Mouse (Mus musculus): ENCODE measurements at regions not wholly inside any gene's neighbourhood (a gene's known extent, or its start where the extent isn't known, plus 50 kb on each side); places are given as distances from the start of the nearest gene placed in this dataset.

GRCm38 (mm10) chr5:106351348-106351747 is 106.6 kb downstream of the Barhl2 start:
- TF ChIP-seq CTCF (conservative IDR thresholded peaks at IDR 0.05; ENCODE audit: low read length) (no peak), NANOG (IDR thresholded peaks at IDR 0.05; ENCODE audit: borderline replicate concordance, low read length) (no peak)
